Mouse (Mus musculus) cerebellum, adult 9-11 months (tissue): ENCODE results near the gene H2-M5.
"Not testable (repeated sequence)": the region's sequence is repeated elsewhere in the genome, so short reads cannot be mapped to it uniquely, and the experiment has no call there.

Experiments used
- DNase-seq: peaks from one replicate; pipeline ENCODE4 v3.0.0; 2022

H2-M5 gene

DNA sequence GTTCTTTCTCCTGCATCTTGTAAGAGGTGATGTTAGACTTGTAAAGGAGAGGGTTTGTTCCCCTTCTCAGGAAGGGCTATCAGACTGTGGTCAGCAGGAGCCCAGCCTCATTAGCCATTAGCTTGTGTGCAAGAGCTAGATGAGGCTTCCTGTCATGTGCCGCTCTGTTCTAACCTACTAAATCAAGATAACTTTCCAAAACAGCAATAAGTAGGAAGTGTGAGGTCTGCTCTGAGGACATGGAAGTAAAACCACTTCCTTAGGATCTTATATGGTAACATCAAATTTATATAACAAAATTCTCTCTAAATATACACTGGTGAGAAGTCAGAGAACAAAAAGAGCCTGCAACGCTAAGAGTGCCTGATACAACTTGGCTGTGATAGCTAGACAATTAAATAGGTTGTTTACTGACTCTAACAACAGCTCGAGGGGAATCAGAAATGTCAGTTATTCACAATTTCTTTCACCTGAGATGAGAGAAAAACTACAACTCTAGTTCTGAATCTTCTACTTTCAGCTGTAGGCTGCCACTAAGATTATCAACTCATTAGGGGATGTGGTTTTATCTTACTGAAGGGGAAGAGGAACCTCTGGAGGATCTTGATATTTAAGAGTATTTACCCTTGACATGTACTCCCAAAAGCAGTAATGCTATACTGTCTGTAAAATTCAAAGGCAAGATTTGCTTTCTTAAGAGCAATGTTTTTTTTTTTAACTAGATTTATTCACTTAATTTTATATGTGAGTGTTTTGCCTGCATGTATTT lies 3.2 kb upstream of the H2-M5 start:
- no peak for DNase-seq

DNA sequence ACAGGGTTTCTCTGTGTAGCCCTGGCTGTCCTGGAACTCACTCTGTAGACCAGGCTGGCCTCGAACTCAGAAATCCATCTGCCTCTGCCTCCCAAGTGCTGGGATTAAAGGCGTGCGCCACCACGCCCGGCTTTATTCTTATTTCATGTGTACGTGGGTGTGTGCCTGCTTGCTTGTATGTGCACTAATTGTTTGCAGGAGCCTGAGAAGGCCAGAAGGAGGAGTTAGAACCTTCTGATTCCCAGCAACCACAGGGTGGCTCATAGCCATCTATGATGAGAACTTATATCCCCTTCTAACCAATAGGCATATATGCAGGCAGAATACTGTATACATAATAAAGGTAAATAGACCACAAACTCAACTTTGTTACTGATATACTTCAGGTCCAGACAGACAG lies 1.3 kb upstream of the H2-M5 start:
- not testable (repeated sequence) for DNase-seq

DNA sequence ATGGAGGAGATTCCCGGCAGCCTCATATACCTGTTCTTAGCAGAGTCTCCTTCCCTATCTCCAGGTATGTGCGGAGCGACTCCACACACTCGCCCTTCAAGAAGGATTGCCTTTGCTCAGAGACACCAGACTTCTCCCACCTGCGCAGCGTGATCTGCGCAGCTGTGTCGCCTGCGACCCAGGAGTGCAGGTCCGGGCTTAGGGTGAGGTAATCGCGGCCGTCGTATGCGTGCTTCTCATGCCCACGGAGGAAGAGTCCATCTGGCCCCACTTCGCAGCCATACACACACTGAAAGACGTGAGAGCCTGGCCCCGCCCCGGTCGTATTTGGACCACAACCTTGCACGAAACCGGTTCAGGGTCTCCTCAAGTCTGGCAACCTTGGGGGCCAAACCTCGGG lies 862 bp downstream of the H2-M5 start:
- DNase-seq = no peak

DNA sequence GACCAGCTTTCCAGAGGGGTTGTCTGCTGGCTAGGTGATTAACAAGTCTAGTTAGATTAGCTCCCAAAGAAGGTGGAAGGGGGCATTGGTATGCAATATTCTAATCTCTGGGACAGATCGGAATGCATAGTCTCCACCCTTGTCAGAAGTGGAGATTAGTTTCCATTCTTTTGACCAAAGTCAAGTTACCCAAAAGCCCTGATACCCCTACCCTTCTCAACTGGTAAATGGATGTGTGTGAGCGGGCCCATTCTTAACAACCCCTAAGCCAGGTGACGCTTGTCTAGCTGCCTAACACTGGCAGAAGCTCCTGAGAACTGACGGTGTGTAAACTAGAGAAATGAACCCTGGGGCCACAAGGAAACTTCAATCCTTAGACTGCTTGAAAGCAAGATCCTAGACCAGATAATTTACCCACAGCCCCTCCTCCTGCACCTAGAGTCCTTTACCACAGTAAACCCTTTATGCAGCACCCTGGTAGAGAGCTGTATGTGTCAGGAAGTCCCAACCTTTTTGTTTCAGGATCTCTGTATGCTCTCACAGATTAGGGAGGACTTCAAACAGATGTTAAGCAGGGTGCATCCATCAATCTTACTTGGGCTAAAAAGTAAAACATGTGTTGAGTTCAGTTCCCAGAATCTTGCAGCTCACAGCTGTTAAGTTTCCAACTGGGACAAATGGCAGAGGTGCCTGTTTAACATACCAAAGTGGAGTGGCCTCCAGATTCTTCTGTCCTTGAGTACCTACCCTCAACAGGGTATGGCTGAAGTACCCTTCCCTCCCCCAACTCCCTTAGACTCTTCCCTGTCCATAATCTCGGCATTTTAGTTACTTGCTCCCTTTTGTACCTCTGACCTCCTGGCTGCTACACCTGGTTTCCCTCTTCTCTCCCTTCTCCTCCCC lies 6.8 kb downstream of the H2-M5 start:
- DNase-seq = no peak

DNA sequence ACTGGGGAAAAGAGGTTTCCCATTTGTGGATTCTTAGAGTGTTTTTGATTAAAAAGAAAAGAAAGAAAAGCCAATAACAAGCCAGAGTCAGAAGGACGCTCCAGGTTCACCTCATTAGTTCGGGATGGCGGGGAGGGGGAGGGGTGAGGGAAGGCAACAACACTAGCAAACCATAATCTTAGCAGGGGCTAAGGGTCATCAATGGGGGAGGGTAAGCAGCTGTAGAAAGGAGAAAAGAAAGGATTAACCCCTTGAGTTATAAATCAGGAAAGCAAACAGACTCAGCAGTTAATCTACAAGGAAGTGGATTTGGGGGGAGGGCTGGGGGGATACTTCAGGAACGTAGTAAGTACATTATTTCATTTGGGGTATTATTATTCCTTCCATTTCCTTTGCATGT lies 7.5 kb downstream of the H2-M5 start:
- no peak for DNase-seq

DNA sequence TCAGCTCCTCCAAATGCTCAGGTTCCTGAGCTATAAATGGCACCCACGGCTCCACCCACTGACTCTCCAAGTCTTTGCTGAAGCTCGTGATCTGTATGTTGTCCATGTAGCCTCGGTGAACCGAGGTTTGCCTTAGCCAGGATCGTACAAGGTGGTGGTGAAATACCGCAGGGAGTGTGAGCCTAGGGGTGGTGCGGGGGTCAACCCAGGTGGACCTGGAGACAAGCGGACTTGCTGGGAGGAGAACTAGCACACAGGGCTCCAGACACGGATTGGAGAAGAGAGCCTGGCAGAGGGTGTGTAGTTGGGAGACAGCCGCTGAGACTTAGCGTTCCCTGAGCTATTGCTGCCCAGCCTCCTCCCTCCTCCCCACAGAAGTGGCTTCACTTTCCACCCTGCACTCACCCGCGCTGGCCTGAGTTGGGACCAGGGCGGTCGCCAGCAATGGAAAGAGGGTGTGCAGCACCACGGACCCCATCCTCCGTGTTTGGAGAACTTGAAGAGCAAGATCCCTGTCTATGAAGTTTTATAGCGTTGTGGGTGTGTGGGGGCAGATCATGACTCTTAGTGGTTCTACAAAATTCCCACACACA lies 8.0 kb downstream of the H2-M5 start, which contains the start of gene 2410137M14Rik:
2410137M14Rik (minus strand) TSS at position 17 of the 593 bp plus-strand sequence.
- DNase-seq = no peak

DNA sequence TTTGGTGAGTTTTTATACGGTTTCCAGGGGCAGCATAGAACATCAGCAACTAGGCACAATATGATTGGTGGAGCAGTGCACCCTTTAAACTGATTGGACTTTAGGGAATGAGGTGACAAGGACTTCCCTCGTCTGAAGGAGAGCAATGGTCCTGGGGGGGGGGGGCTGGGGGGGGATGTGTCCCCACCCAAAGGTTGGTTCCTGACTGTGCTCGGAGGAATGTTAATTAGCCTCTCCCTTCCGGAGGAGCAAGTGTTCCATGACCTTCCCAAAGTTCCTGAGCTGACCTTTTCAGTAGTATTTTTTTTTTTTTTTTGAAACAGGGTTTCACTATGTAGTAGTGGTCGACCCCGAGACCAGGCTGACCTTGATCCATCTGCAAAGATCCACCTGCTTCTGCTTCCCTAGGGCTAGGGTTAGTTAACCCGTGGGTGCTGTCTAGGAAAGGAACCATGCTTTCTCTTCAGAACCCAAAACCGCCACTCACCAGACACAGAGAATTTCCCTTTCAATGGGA lies 16.0 kb downstream of the H2-M5 start:
- no peak for DNase-seq

DNA sequence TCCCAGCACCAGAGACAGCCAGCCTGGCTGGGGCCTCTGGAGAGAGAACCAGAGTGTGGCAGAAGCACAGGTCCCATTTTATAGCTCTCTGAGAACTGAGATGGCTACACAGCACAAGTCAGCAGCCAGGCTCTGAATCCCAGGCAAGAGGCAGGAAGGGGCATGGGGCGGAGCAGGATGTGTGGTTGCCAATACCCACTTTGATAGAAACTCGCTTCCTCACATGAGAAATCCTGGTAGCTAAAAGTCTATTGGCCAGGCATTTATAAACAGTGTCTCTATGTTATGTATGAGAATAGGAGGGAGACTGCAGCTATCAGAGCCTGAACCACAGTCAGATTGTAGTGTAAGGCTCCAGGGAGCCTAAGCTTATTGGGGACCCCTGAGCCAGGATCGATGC lies 16.5 kb downstream of the H2-M5 start:
- no peak for DNase-seq

DNA sequence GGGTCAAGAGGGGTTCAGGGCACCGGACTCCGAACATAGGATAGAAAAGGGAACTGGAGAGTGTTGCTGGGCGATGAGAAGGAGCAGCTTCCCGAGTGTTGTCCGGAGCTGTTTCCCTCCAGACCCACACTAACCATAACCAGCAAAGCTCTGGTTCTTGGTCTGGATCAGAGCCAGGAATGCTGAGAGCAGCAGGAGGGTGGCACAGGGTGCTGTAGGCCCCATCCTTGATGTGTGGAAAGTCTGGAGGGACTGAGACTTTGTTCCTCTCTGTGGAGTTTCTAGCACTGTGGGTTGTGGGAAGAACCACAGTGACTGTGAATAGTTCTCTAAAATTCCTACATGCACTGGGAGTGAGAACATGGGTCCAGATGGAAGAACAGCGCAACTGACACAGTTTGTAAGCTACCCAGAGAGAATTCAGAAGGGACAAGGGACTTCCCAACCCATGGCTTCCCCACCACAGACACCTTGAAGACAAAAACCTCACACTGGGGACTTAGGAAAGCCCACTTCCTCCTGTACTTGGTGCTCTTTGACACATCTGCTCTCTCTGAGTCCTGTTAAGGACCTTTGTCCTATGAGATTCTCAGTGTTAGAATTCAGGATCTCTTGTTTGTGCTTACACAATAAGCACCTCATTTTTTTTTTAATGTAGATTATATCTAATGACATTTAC lies 18.0 kb downstream of the H2-M5 start:
- no peak for DNase-seq

DNA sequence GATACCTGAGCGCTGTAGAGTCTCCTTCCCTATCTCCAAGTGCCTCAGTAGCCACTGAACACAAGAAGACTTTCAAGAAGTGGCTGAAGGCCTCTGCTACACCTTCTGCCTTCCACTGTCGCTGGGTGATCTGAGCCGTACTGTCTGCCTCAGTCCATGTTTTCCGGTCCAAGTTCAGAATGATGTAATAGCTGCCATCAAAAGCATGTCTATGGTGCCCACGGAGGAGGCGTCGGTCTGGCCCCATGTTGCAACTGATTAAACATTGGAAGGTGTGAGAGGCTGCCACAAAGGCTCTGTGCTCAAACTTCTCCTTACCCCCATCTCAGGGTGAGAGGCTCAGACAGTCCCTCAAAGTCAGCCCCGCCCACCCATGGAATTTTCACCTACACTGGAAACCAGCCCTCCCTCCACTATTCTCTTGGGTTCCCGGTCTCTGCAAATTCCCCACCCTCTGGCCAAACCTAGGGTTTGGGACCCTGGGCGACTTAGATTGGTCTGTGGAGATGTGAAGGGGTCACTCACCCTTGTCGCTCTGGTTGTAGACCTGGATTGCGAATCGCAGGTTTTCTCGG lies 18.9 kb downstream of the H2-M5 start:
- DNase-seq = no peak

DNA sequence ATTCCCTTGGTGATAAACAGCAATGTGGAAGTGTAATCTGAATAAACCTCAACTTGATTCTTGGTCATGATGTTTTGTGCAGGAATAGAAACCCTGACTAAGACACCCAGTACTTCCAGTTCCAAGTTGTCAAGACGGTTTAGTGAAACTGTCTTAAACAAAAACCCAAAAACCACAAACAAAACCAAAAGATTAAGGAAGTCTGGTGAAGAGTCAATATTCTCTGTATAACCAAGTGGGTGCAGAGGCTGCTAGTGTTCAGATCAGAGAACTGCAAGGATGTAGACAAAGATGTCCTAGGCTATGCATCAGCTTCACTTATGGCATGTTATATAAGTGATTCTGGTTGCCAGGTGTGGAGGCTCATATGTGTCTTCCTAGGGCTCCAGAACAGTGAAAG lies 22.5 kb downstream of the H2-M5 start:
- no peak for DNase-seq

DNA sequence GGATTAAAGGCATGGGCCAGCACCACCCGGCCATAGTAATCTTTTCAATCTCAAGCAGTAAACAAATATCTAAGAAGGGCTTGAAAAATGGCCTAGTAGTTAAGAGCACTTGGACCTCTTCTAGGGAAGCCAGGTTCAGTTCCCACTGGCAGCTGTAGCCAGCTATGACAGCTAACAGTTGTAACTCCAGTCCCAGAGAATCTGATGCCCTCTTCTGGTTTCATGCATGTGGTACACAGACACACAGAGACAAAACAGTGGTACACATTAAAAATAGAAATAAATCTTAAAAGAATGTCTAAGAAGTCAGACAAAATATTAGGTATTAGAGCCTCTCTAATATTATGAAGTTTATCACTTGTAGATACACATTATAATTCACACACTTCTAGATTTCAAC lies 28.2 kb downstream of the H2-M5 start:
- DNase-seq = no peak

DNA sequence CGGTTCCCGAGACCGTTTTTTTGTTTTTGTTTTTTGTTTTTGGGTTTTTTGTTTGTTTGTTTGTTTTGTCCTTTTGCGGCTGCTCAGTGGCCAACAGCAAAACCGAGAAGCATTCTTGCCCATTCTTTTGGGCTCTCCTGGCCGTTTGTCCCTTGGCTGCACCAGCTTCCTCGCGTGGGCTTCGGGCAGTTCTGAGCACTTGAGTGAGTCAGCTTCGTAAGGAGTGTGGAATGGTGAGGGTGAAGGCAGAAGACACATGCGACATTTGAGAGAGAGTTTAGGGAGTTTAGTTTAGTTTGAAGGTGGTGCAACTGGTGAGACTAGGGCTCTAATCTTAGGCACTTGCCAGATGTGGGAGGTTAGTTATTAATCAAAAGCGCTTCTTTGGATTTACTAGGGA lies 30.5 kb downstream of the H2-M5 start:
- no peak for DNase-seq

DNA sequence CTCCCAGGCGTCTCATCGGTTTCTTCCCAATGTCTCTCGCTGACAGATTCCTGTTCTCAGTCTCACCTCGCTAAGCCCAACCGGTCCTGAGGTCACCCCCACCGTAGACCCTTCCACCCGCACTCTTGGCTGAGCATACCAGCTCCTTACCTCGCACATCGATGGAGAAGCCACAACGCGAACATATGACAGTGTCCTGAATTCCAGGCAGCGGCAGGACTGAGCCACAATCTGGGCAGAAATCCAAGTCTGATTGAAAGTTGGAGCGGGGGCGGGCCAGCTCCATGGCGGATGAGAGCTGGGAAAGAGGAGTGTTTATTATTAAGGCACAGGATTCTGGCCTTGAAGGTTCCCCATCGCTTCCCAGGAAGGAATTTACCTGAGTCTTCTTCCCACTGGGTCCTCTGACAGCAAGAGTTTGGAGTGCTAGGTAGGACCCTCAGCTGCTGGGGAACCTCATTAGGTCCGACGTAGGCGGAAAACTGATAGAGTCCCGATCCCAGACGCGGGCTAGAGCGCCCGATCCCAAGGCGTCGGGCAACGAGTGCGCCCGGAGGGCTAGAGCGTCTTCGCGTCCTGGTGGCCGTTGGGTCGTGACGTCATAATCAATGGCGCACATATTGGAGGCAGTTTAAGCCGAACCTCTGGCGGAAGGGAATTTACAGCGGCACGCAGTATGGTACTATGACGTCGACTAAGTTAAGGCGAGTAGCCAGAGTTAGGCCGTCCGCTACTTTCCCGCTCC lies 31.2 kb downstream of the H2-M5 start, which contains the start of the genes Znrd1 and Znrd1as:
Znrd1 (minus strand) TSS at position 561 of the 745 bp plus-strand sequence.
Znrd1as (plus strand) TSS at position 594 of the 745 bp plus-strand sequence.
- DNase-seq = peak; percentile 95

DNA sequence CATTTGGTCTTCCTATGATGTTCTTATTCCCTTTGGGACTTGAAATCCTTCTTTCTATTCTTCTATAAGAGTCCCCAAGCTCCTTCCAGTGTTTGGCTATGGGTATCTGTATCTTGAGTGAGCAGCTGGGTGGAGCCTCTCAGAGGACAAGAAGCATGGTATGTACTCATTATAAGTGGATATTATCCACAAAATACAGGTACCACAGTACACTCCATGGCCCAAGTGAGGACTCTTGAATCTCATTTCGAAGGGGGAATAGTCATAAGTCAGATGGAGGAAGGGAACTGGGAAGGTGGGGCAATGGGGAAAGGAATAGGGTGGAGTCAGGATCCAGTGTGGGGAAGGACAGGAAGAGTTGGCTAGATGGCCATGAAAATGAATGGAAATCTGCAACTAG lies 36.3 kb downstream of the H2-M5 start:
- DNase-seq = peak; percentile 40

DNA sequence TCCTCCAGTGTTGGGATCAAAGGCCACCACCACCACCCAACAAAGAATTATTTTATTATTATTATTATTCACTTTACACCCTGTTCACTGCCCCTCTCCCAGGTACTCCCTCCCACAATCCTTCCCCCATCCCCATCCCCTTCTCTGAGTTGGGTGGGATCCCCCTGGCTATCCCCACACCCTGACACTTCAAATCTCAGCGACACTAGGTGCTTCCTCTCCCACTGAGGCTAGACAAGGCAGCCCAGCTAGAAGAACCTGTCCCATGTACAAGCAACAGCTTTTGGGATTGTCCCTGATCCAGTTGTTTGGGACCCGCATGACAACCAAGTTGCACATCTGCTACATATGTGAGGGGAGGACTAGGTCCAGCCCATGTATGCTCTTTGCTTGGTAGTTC lies 36.7 kb downstream of the H2-M5 start:
- peak; percentile 62 for DNase-seq

DNA sequence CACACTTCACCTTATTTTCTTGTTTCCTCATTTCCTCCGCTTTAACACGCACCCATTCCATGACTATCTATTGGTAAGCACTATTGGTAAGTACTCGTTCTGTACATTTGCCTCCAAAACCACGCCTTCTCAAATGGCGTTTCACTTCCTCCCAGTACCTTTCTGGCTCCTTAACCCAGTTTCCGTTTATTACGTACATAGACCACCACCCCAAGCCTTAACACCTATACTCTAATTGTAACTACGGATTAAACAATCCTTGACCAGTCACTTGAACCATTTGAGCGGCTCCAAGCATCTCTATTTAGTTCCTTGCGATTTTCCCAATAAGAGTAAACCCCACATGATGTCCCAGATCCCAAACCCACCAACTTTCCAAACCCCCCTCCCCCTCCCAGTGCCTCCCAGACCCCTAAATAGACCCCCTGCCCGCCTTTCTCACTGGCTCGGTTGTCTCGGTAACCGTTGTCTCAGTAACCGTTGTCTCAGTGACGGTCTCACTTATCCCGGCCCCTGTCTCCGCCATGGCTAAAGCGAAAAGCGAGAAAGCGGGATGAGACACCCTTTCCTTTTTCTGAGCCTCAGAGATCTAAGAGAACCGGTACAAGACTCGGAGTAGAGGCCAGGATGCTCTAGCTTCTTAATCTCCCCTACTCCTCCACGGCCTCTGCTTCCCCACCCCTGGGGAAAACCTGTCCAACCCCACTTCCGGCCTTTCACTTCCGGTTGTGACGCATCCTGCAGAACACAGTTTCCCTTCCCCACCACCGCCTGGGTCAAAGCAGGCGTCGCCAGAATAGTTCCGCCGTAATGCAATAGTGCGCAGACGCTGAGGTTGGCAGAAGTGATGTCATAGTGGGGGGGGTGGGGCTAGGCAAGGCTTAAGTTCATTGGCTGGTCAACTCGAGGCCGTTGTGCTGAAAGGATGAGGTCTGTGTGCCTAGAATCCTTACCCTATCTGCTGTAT lies 38.1 kb downstream of the H2-M5 start, which contains the start of gene Ppp1r11:
Ppp1r11 (minus strand) TSS at position 761 of the 967 bp plus-strand sequence.
- peak; percentile 98 for DNase-seq

DNA sequence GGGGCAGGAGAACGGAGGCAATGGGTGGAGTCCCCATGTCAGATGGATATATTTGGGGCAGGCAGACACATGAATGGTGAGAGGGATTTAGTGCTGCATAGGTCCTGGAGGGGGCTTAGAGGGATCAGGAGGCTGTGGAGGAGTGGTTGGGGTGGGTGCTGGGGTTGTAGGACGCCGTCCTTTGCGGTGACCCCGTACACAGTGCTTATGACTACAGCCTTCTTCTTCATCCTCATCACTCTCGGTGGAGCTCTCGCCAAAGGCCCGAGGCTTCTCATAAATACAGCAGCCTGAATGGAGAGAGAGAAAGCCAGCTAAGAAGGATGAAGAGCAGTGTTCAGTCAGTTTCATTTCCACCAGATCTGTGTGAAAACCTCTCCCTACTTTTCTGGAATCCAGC lies 40.1 kb downstream of the H2-M5 start:
- peak; percentile 45 for DNase-seq

DNA sequence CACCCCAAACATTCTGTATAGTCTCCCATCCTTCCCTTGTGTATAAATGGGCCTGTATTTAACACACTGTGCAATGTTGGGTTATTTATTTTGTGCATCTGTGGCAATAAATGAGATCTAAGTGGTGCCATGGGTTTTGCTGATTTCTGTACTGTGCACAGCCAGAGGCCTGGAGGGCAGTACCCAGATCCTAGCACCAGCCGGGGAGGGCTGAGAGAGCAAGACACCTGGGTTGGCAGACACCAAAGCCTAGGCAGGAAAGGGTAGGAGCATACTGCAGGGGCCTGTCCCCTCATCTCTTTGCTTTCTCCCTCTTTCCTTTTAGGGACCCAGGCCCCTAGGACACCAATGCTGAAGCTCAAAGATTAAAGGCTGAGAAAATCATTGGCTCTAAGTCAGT lies 41.1 kb downstream of the H2-M5 start:
- DNase-seq = no peak
